Mouse (Mus musculus) limb, embryonic 10.5 days (tissue): ENCODE measurements around the gene Rnf126. TPM values are rescaled to one million over a fixed set of nuclear protein-coding genes. Genes with fewer than 3 reads are reported as not detected.
"Not testable (repeated sequence)": the region's sequence is repeated elsewhere in the genome, so short reads cannot be mapped to it uniquely, and the experiment has no call there.

Experiments used
- DNase-seq: peaks from one replicate; pipeline ENCODE4 v3.0.0-alpha.2; 2017; ENCODE audit warnings: low spot score
- H3K27ac ChIP-seq: fragments of 300-500 bp; sonication (generic); 2 replicates; pipeline ENCODE4 v1.5.1; 2016; ENCODE audit warnings: mild to moderate bottlenecking
- H3K27me3 ChIP-seq: fragments of 300-500 bp; sonication (generic); 2 replicates; pipeline ENCODE4 v1.6.1; 2016; ENCODE audit warnings: low read depth, mild to moderate bottlenecking; ENCODE audit not compliant: poor library complexity, severe bottlenecking
- H3K36me3 ChIP-seq: fragments of 300-500 bp; sonication (generic); 2 replicates; pipeline ENCODE4 v1.6.1; 2016; ENCODE audit warnings: mild to moderate bottlenecking, moderate library complexity
- H3K4me1 ChIP-seq: fragments of 300-500 bp; sonication (generic); 2 replicates; pipeline ENCODE4 v1.6.1; 2016
- H3K4me3 ChIP-seq: fragments of 300-500 bp; sonication (generic); 2 replicates; pipeline ENCODE4 v1.5.1; 2016; ENCODE audit warnings: mild to moderate bottlenecking, moderate library complexity
- H3K9me3 ChIP-seq: fragments of 300-500 bp; sonication (generic); replicated peaks from 2 replicates; pipeline ENCODE4 v1.6.1; 2016; ENCODE audit warnings: mild to moderate bottlenecking
- WGBS: fragments of 180-500 bp; shearing (Covaris S2); methylation state at CpG from one replicate; pipeline ENCODE4 v1.1.7; 2016; 5-methylcytosine and 5-hydroxymethylcytosine counted together
- polyA plus RNA-seq: library from polyadenylated mRNA; unstranded; fragments of >200 nt; fragmentation: Nextera tagmentation; extraction: Ambion mirVana; gene quantifications from 2 replicates; pipeline ENCODE4 v1.2.1, GENCODE M21; 2016

The Rnf126 gene
- polyA plus RNA-seq, 1 experiment from 2014 or later, result 141 TPM

DNA sequence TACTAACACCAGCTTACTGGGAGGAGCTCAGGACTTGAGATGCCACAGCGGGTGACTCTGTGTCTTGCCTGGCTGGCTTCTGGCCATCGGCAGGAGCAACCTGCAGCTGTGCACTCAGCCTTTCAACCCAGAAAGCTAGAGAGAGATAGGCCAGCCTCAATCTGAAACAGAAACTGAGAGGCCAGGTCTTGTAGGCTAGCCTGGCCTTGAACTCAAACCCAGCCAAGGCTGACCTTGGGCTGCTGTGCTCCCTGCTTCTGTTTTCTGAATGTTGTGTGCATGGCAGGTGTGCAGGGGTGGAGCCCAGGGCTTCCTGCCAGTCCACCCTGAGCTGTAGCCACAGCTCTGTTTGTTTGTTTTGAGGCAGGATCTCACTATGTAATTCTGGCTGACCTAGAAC, 6.5 kb upstream of the Rnf126 start:
- no peak overlapping the region for H3K4me3 ChIP-seq
- H3K27me3 ChIP-seq, result peaks cover 34% of the 10 kb centered on the region
- H3K4me1 ChIP-seq, result peaks cover 24% of the 10 kb centered on the region
- WGBS, result 85% methylated on average over 2 of the region's 2 CpGs
- no peak for DNase-seq
- no peaks in the 10 kb centered on the region for H3K36me3 ChIP-seq
- 0 out of 2 replicates have a peak, but pooled peaks cover 4% of the 10 kb centered on the region for H3K9me3 ChIP-seq
- no peak overlapping the region for H3K27ac ChIP-seq

DNA sequence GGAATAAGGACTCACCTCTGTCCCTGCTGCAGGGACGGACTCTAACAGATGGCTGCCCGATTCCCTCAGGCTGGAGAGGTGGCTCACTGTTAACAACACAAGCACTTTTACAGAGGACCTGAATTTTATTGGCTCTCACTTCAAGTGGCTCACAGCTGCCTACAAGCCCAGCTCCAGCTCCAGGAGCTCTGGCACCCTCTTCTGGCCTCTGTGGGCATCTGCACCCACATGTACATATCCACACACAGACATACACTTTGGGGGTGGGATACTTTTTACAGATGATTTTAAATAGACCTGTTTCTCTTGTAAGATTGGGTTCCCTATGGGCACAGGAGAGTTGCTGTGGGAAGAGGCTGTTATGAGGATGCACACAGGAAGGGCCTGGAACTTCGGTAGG, 5.6 kb upstream of the Rnf126 start:
- WGBS, result 93% methylated on average over 3 of the region's 3 CpGs
- DNase-seq, result no peak
- Histone ChIP-seq H3K27ac (no peak overlapping the region), H3K4me1 (peaks cover 24% of the 10 kb centered on the region), H3K36me3 (no peaks in the 10 kb centered on the region), H3K27me3 (peaks cover 25% of the 10 kb centered on the region), H3K9me3 (0 out of 2 replicates have a peak, but pooled peaks cover 4% of the 10 kb centered on the region), H3K4me3 (no peak overlapping the region)

DNA sequence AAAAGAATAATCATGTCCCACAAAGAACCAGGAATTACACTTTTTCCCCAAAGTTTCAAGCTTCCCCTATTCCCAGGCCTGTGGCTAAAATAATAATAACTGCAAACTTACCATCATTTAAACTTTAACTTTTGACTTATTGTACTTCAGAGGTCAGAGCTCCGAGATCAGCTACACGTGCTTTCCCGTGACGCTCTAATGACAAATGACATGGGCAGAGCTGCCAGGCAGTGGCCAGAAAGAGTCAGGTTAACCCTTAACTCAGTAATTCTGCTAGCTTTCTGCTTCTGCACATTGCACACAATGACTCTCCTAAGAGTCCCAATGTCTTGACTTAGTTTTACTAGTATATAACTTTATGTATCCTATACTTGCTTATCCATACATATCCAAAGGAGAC, 2.6 kb upstream of the Rnf126 start:
- Histone ChIP-seq H3K36me3 (peaks cover 8% of the 10 kb centered on the region), H3K4me1 (peaks cover 38% of the 10 kb centered on the region), H3K4me3 (no peak overlapping the region), H3K27me3 (0 out of 2 replicates have a peak, but pooled peaks cover 10% of the 10 kb centered on the region), H3K27ac (no peak overlapping the region), H3K9me3 (no peaks in the 10 kb centered on the region)
- 32% methylated on average over 4 of the region's 4 CpGs for WGBS
- no peak for DNase-seq

DNA sequence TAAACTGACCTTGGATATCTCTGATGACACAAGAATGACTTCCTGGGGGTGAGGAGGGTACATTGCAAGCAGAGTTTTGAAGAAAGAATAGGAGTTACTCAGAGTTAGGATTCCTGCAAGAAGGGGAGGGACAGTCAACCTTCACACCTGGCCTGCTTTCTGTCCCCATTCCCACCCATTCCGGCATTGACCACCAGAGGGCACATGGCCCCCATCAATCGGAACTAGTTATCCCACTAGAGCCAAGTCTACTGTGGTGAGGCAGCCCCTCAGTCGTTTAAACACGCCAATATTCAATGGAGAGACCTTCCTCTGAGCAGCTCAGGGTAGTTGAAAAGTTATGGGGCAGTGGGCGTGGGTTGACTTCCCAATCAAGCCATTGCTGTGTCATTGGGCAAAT, 1.6 kb upstream of the Rnf126 start:
- H3K4me1 ChIP-seq, result peaks cover 46% of the 10 kb centered on the region
- 0 out of 2 replicates have a peak overlapping the region, but pooled peaks have one; percentile 97 for H3K4me3 ChIP-seq
- 0 out of 2 replicates have a peak, but pooled peaks cover 10% of the 10 kb centered on the region for H3K27me3 ChIP-seq
- H3K9me3 ChIP-seq, result no peaks in the 10 kb centered on the region
- WGBS, result 2% methylated on average over 5 of the region's 5 CpGs
- no peak overlapping the region for H3K27ac ChIP-seq
- peaks cover 17% of the 10 kb centered on the region for H3K36me3 ChIP-seq
- DNase-seq, result peak; percentile 89

DNA sequence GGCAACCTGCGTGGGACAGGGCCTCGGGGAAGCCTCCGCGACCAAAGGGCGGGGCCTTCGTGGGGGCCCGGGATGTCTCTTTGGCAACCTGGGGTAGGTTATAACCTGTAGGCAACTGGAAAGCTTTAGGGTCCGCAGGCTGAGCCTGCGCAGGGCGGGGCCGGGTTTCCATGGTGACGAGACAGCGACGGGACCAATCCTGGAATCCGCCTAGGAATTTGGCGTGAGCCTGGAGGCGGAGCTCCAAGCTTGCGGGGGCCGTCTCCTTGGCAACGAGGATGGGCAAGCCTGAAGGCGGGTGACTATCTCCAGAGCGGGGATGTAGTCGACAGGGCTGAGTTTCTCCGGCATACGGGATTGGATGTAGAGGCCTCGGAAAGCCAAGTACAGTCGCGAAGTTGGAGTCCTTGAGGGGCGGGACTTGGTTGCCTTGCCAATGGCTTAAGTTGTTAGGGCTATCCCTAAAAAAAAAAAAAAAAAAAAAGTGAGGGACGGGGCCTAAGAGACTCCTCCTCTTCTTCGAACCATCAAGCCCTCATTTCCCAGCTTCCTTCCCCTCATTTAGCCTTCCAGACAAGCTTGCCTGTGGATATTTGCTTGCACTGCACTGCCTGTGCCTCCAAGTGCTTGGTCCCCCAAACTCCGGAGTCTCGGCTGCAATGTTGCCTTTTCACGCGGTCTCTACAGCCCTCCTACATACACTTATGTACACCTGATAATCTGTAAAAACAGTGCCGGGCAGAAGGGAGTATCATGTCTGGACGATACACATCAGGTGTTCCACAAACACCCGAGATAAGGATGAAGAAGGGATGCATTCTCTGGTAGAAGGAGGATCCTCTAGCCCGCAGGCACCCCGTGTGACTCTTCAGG, 856 bp upstream of the Rnf126 start:
- H3K4me3 ChIP-seq, result peak overlapping the region; percentile 97
- peak; percentile 92 for DNase-seq
- no peaks in the 10 kb centered on the region for H3K9me3 ChIP-seq
- H3K27me3 ChIP-seq, result 0 out of 2 replicates have a peak, but pooled peaks cover 10% of the 10 kb centered on the region
- peaks cover 25% of the 10 kb centered on the region for H3K36me3 ChIP-seq
- peak overlapping the region; percentile 96 for H3K27ac ChIP-seq
- 13% methylated on average over 40 of the region's 40 CpGs for WGBS
- peaks cover 46% of the 10 kb centered on the region for H3K4me1 ChIP-seq

DNA sequence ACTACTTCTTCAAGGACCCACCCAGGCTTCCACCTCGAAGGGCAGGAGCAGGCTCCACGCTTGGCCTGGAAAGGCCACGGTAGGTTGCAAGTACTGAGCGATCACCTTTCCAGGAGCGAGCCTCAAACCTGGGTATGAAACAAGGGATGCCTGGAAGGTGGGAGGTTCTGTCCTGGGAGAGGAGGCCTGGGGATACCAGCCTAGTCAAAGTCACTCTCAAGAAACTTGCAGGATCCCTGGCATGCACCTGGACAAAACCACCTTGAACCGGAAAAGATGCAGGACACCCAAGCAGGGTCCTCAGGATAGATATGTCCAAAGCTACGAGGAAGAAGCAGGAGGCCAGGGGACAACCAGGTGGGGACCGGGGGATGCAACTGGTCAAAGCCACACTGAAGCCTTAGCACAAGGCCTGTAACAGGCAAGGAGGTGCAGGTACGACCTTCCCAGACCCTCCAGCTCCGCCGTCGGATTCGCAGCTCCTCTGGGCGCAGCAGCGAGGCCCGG, 698 bp downstream of the Rnf126 start:
- Histone ChIP-seq H3K4me1 (peaks cover 46% of the 10 kb centered on the region), H3K9me3 (no peaks in the 10 kb centered on the region), H3K27me3 (0 out of 2 replicates have a peak, but pooled peaks cover 9% of the 10 kb centered on the region), H3K36me3 (peaks cover 40% of the 10 kb centered on the region), H3K4me3 (peak overlapping the region; percentile 97), H3K27ac (peak overlapping the region; percentile 96)
- no peak for DNase-seq
- WGBS, result 12% methylated on average over 16 of the region's 16 CpGs

DNA sequence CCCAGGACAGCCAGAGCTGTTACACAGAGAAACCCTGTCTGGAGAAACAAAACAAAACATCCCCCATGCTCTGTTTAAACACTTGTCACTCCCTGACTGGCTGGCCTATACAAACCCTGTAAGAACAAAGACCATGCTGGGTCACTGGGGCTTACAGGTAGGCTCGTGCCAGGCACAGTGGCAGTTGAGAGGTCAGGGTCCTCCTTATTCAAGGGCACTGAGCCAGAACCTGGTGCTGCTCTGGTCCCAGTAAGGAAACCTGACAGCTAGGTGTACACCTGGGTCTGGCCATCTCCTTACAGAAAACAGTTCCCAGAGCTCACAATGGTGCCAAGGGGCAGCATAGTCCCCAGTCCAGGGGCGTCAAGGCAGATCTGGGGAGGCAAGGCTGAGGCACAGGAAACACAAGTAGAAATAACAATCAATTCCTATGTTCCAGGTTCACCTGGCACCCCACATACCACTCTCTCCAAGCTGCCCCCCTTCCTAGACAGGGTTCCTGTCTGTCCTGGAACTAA, 1.5 kb downstream of the Rnf126 start:
- Histone ChIP-seq H3K27ac (peak overlapping the region; percentile 96; the same call in 1 of the 2 replicates), H3K27me3 (0 out of 2 replicates have a peak, but pooled peaks cover 1% of the 10 kb centered on the region), H3K4me1 (peaks cover 46% of the 10 kb centered on the region), H3K4me3 (peak overlapping the region; percentile 97), H3K9me3 (no peaks in the 10 kb centered on the region), H3K36me3 (peaks cover 48% of the 10 kb centered on the region)
- WGBS, result 88% methylated on average over 2 of the region's 2 CpGs
- no peak for DNase-seq

DNA sequence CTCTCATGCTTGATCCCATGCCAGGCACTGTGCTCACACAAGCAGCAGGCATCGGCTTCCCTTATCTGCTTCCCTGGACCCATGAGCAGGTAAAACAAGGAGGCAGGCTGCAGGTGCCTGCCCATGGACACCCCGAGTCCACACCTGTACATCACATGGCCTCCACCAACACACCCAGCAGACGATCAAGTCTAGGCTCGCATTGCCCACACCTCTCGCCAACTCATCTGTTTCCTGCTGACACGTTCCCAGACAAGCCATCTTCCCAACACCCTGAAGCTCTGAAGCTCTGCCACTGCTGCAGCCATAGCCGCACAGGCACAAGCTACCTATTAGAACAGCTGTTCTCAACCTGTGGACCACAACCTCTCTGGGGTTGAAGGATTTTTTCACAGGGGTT, 2.5 kb downstream of the Rnf126 start:
- no peak for DNase-seq
- peaks cover 58% of the 10 kb centered on the region for H3K36me3 ChIP-seq
- H3K9me3 ChIP-seq, result no peaks in the 10 kb centered on the region
- H3K27ac ChIP-seq, result no peak overlapping the region
- no peak overlapping the region for H3K4me3 ChIP-seq
- peaks cover 46% of the 10 kb centered on the region for H3K4me1 ChIP-seq
- WGBS, result 86% methylated on average over 7 of the region's 7 CpGs
- H3K27me3 ChIP-seq, result no peaks in the 10 kb centered on the region

DNA sequence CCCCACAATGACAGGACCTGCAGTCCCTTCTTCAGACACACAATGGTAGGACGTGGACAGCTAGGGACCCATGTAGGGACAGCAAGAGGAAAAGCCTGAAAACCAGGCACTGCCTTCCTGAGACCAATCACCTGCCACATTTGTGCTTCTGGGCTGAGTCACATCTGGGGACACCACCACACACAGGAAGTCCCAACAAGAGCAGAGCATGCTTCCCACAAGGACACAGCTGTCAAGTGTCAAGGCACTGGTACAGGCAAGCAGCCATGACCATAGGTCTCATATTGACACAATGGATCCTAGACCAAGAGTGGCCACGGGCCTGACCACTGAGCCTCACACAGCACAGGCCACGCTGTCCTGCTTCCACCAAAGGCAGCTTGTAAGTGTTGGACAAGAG, 3.9 kb downstream of the Rnf126 start:
- Histone ChIP-seq H3K4me3 (no peak overlapping the region), H3K36me3 (peaks cover 72% of the 10 kb centered on the region), H3K4me1 (peaks cover 37% of the 10 kb centered on the region), H3K9me3 (no peaks in the 10 kb centered on the region), H3K27me3 (no peaks in the 10 kb centered on the region), H3K27ac (no peak overlapping the region)
- DNase-seq, result no peak
- 88% methylated on average over 3 of the region's 3 CpGs for WGBS

DNA sequence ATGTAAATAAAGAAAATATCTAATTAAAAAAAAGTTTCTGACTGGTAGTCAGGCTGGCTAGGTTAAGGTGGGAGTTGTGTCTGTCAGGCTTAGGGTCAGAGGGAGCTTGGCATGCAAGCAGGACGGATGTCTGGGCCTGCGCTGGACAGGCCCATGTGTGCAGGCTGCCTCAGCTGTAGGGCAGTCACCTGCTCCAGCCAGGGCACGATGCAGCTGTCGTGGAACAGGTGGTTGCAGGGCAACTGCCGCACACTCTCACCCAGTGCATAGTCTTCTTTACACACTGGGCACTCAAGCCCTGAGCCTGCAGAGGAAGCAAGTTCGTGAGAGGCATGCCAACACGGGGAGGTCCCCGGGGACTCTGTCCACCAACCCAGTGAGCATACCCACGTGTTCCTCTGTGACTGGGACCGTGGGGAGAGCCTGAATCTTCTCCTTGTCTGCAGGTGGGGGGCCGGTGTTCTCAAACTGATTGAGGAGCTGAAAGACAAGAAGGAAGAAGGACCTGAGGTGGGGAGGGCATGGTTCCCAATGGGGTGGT, 6.1 kb downstream of the Rnf126 start:
- peaks cover 24% of the 10 kb centered on the region for H3K4me1 ChIP-seq
- 95% methylated on average over 11 of the region's 11 CpGs for WGBS
- no peak overlapping the region for H3K27ac ChIP-seq
- no peaks in the 10 kb centered on the region for H3K27me3 ChIP-seq
- no peak for DNase-seq
- H3K4me3 ChIP-seq, result no peak overlapping the region
- H3K9me3 ChIP-seq, result no peaks in the 10 kb centered on the region
- H3K36me3 ChIP-seq, result peaks cover 94% of the 10 kb centered on the region

DNA sequence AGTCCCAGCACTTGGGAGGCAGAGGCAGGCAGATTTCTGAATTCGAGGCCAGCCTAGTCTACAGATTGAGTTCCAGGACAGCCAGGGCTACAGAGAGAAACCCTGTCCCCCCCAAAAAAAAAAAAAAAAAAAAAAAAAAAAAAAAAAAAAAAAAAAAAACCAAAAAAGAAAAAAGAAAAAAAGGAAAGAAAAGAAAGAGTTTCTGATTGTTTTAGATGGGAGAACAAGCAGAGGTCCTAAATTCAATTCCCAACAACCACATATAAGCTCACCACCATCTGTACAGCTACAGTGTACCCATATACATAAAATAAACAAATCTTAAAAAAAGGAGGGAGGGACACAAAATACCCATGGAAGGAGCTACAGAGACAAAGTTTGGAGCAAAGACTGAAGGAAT, 7.1 kb downstream of the Rnf126 start:
- DNase-seq, H3K27ac ChIP-seq, H3K9me3 ChIP-seq, H3K27me3 ChIP-seq, H3K4me3 ChIP-seq: not testable (repeated sequence)
- peaks cover 24% of the 10 kb centered on the region for H3K4me1 ChIP-seq
- WGBS, result 97% methylated on average over 1 of the region's 1 CpGs
- H3K36me3 ChIP-seq, result peaks cover 91% of the 10 kb centered on the region

DNA sequence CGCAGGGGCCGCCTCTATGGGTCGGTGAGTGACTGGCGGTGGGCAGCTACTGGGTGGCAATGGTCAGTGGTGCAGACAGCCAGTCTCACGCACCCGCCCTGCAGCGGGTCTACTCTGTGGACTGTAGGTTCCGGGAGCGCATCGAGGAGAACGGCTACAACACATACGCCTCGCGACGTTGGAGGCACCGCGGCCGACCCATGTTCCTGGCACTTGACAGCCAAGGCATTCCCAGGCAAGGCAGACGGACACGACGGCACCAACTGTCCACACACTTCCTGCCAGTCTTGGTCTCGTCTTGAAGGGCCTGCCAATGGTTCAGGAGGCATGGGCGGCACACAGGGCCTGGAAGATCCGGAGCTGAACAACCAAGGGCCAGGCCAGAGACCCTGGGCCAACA, 10.1 kb downstream of the Rnf126 start:
- Histone ChIP-seq H3K9me3 (no peaks in the 10 kb centered on the region), H3K36me3 (peaks cover 64% of the 10 kb centered on the region), H3K27me3 (no peaks in the 10 kb centered on the region), H3K4me1 (peaks cover 14% of the 10 kb centered on the region), H3K4me3 (no peak overlapping the region), H3K27ac (no peak overlapping the region)
- DNase-seq, result no peak
- WGBS, result 91% methylated on average over 24 of the region's 24 CpGs

DNA sequence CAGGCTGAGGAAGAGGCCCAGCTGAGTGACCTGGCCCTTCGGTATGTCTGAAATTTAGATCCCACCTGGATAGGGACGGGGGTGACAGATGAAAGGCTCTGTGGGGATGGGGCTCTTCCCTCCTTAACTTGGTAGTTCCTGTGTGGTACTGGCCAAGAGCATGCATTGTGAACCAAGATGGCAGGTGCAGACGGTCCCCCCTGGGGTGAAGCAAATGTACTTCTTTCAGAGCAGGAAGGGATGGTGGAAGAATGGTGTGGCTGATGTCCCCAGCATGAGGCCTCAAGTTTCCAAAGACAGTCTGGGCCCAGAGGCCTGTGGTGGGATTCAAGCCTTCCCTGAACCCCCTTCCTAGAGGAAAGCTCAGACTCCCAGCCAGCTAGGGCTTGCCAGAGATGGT, 10.9 kb downstream of the Rnf126 start:
- 81% methylated on average over 3 of the region's 3 CpGs for WGBS
- H3K4me1 ChIP-seq, result peaks cover 14% of the 10 kb centered on the region
- H3K27me3 ChIP-seq, result no peaks in the 10 kb centered on the region
- DNase-seq, result no peak
- peaks cover 56% of the 10 kb centered on the region for H3K36me3 ChIP-seq
- no peak overlapping the region for H3K4me3 ChIP-seq
- H3K9me3 ChIP-seq, result no peaks in the 10 kb centered on the region
- no peak overlapping the region for H3K27ac ChIP-seq
